8 mouse cellular contexts compared by ENCODE assay signal in the genomic region with DNA sequence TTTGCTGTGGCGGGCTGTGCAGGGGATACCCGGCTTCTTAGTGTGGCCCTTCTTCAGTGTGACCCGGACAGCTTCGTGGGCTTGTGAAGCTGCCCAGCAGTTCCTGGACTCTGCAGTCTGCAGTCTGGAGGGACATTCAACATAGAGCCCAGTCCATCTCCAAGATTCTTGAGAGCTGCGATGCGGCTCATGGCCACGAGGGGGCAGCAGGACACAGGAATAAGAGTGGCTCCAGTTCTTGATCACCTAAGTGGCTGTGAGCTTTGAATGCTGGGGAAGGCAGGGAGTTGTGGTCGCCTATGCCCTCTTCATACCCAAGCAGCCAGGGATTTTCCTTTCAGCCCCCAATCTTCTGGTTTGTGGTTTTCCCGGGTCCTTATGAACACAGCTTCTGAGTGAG. TPM values are rescaled to one million over a fixed set of nuclear protein-coding genes. Genes with fewer than 3 reads are reported as not detected.
DNase-seq lines count a peak whose midpoint lies in the region; ATAC-seq and TF ChIP-seq lines count a peak whose summit lies in the region.

No protein-coding gene starts in this region.

- ATAC-seq in hindbrain, postnatal 0 days: peak; percentile 85

- no peaks in the 10 kb centered on the region for H3K27me3 ChIP-seq in hindbrain, postnatal 0 days (ENCODE audit: insufficient read depth, low read length)
- H3K27me3 ChIP-seq in small intestine, adult 2 months (ENCODE audit: control insufficient read depth, insufficient read depth, low read length): no peaks in the 10 kb centered on the region

- TF ChIP-seq POLR2A in small intestine, adult 2 months (IDR thresholded peaks at IDR 0.05; ENCODE audit: low read depth, low read length): no peak; the same call in 1 of the 2 replicates

- intact Hi-C loops in gastrocnemius, adult 2 months (cut with DNase I): loop anchor here (2.0 kb wide), 1 partner anchor 14 kb away; no protein-coding TSS in a partner anchor
- intact Hi-C loops in left cerebral cortex, postnatal 36 days (cut with DNase I): loop anchor here (5.0 kb wide), 1 partner anchor 39 kb away; no protein-coding TSS in a partner anchor

- no peaks in the 10 kb centered on the region for H3K9me3 ChIP-seq in hindbrain, postnatal 0 days (ENCODE audit: low read length)

- peaks cover 20% of the 10 kb centered on the region; the same call in 1 of the 2 replicates for H3K36me3 ChIP-seq in hindbrain, postnatal 0 days (ENCODE audit: insufficient read depth, low read length)
- H3K36me3 ChIP-seq in small intestine, adult 2 months (ENCODE audit: control insufficient read depth, insufficient read depth, low read length): peaks cover 14% of the 10 kb centered on the region

- no peak overlapping the region for H3K27ac ChIP-seq in gastrocnemius, adult 2 months
- H3K27ac ChIP-seq in hindbrain, postnatal 0 days: no peak overlapping the region
- H3K27ac ChIP-seq in small intestine, adult 2 months (ENCODE audit: insufficient read depth, low read depth, low read length): no peak overlapping the region

- H3K4me2 ChIP-seq in hindbrain, postnatal 0 days (ENCODE audit: low read depth, low read length): no peak overlapping the region

- H3K4me1 ChIP-seq in hindbrain, postnatal 0 days (ENCODE audit: insufficient read depth, low read length): no peaks in the 10 kb centered on the region
- no peaks in the 10 kb centered on the region for H3K4me1 ChIP-seq in small intestine, adult 2 months (ENCODE audit: control insufficient read depth, insufficient read depth, insufficient read length, low read length)

- H3K9ac ChIP-seq in hindbrain, postnatal 0 days (replicated peaks; ENCODE audit: low read length): no peak overlapping the region

- no peak overlapping the region for H3K4me3 ChIP-seq in gastrocnemius, adult 2 months
- H3K4me3 ChIP-seq in hindbrain, postnatal 0 days (ENCODE audit: low read length): no peak overlapping the region
- H3K4me3 ChIP-seq in small intestine, adult 2 months (ENCODE audit: low read depth, low read length): no peak overlapping the region

- DNase-seq in layer of hippocampus, adult 11-12 months (ENCODE audit: low spot score): peak; percentile 84
- DNase-seq in layer of hippocampus, adult 9-10 months (ENCODE audit: low spot score): no peak
- DNase-seq in cerebellum, postnatal 10 days: peak; percentile 87 to 89
- peak; percentile 79 for DNase-seq in gastrocnemius, adult 2 months
- peak; percentile 89 for DNase-seq in hindbrain, postnatal 0 days (ENCODE audit: low spot score)
- peak; percentile 58 to 70 for DNase-seq in left cerebral cortex, postnatal 36 days (ENCODE audit: low spot score in 2 of 2)
- DNase-seq in mesoderm, embryonic 11.5 days (ENCODE audit: low read depth, low spot score): peak; percentile 76

- WGBS in hindbrain, postnatal 0 days: 4% methylated on average over 9 of the region's 9 CpGs
- 1% methylated on average over 9 of the region's 9 CpGs for WGBS in small intestine, adult 2 months

- TF ChIP-seq CTCF in gastrocnemius, adult 2 months (IDR thresholded peaks at IDR 0.05): peak; percentile 83
- TF ChIP-seq CTCF in hindbrain, postnatal 0 days (IDR thresholded peaks at IDR 0.05; ENCODE audit: low read depth): peak; percentile 95
- peak; percentile 82 for TF ChIP-seq CTCF in small intestine, adult 2 months (IDR thresholded peaks at IDR 0.05; ENCODE audit: extremely low read depth, insufficient read length, insufficient replicate concordance, low read depth, low read length)

RNA-seq across cellular contexts. Expression of a gene that starts 12.7 kb away (rescaled TPM):
- total RNA-seq in gastrocnemius, adult 2 months (2021): 100 to 1,000 TPM; 364 to 443 TPM
- total RNA-seq in hindbrain, postnatal 0 days (2014; rRNA removed): 1,180 and 1,309 TPM in 2 replicates
- 904 and 918 TPM in 2 replicates for polyA plus RNA-seq in hindbrain, postnatal 0 days (2015; fragmentation: Nextera tagmentation; extraction: Ambion mirVana)
- 100 to 1,000 TPM; 291 to 302 TPM for total RNA-seq in left cerebral cortex, postnatal 36 days (2021)
- polyA plus RNA-seq in small intestine, adult 2 months (2012; rRNA removed): 509 and 766 TPM in 2 replicates

RNA-seq across cellular contexts. Expression of a gene that starts 12.9 kb away (rescaled TPM):
- total RNA-seq in gastrocnemius, adult 2 months (2021): 10 to 100 TPM; 31.7 to 33.4 TPM
- 55.6 and 57.4 TPM in 2 replicates for total RNA-seq in hindbrain, postnatal 0 days (2014; rRNA removed)
- polyA plus RNA-seq in hindbrain, postnatal 0 days (2015; fragmentation: Nextera tagmentation; extraction: Ambion mirVana): 62.1 and 63.2 TPM in 2 replicates
- total RNA-seq in left cerebral cortex, postnatal 36 days (2021): 10 to 100 TPM; 84.5 to 87.0 TPM
- 28.4 and 52.3 TPM in 2 replicates for polyA plus RNA-seq in small intestine, adult 2 months (2012; rRNA removed)

RNA-seq across cellular contexts. Expression of a gene that starts 17.2 kb away (rescaled TPM):
- 1 to 10 TPM; 1.3 to 1.4 TPM for total RNA-seq in gastrocnemius, adult 2 months (2021)
- total RNA-seq in hindbrain, postnatal 0 days (2014; rRNA removed): 8.9 and 12.3 TPM in 2 replicates
- 10.7 and 11.6 TPM in 2 replicates for polyA plus RNA-seq in hindbrain, postnatal 0 days (2015; fragmentation: Nextera tagmentation; extraction: Ambion mirVana)
- total RNA-seq in left cerebral cortex, postnatal 36 days (2021): 1 to 10 TPM; 5.5 to 6.7 TPM
- 14.8 and 24.6 TPM in 2 replicates for polyA plus RNA-seq in small intestine, adult 2 months (2012; rRNA removed)

RNA-seq across cellular contexts. Expression of a gene that starts 28.0 kb away (rescaled TPM):
- total RNA-seq in gastrocnemius, adult 2 months (2021): 1 to 10 TPM; 8.6 to 8.8 TPM
- 16.6 and 16.8 TPM in 2 replicates for total RNA-seq in hindbrain, postnatal 0 days (2014; rRNA removed)
- 16.7 and 17.9 TPM in 2 replicates for polyA plus RNA-seq in hindbrain, postnatal 0 days (2015; fragmentation: Nextera tagmentation; extraction: Ambion mirVana)
- 10 to 100 TPM; 12.6 to 15.0 TPM for total RNA-seq in left cerebral cortex, postnatal 36 days (2021)
- polyA plus RNA-seq in small intestine, adult 2 months (2012; rRNA removed): 10.0 and 12.4 TPM in 2 replicates

RNA-seq across cellular contexts. Expression of a gene that starts 28.3 kb away (rescaled TPM):
- total RNA-seq in gastrocnemius, adult 2 months (2021): 10 to 100 TPM; 51.2 to 67.6 TPM
- 25.2 and 43.1 TPM in 2 replicates for total RNA-seq in hindbrain, postnatal 0 days (2014; rRNA removed)
- 168 and 195 TPM in 2 replicates for polyA plus RNA-seq in hindbrain, postnatal 0 days (2015; fragmentation: Nextera tagmentation; extraction: Ambion mirVana)
- 10 to 100 TPM; 96.1 to 98.3 TPM for total RNA-seq in left cerebral cortex, postnatal 36 days (2021)
- 9.3 and 19.4 TPM in 2 replicates for polyA plus RNA-seq in small intestine, adult 2 months (2012; rRNA removed)
